Mouse (Mus musculus) cerebellum, adult 2 months (tissue): ENCODE measurements around the gene Zscan26.

Source experiments
- CTCF ChIP-seq: fragments of 200-500 bp; IDR thresholded peaks from 2 replicates; pipeline ENCODE4 v1.5.1; 2011; ENCODE audit warnings: low read depth, mild to moderate bottlenecking, control low read depth, low read length, moderate library complexity, borderline replicate concordance; ENCODE audit not compliant: insufficient read depth
- POLR2A ChIP-seq: fragments of 200-500 bp; IDR thresholded peaks from 2 replicates; pipeline ENCODE4 v1.6.1; 2011; ENCODE audit warnings: low read length, control low read depth, borderline replicate concordance; ENCODE audit not compliant: insufficient read depth

DNA sequence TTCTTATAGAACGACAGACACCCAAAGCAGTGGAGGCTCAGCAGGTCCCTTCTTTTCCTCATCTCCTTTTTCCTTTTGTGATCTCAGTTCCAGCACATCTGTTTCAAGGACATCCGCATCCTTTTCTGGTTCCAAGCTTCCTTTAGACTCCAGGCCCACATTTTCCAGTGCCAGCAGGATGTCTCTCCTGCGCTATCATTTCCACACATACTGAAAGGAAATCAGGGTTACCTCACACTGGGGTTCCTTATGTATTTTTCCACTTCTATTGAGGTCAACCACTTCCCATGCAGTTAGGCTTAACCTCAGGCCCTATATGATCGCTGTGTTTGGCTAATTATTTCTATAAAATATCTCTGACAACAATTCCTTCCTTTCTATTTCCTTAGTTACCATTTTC is 18.1 kb downstream of the Zscan26 start:
- no peak for TF ChIP-seq CTCF
- TF ChIP-seq POLR2A: no peak
